Mouse (Mus musculus) urinary bladder, postnatal 36 days (tissue): ENCODE results near the gene Gm1330.
"Not testable (repeated sequence)": the region's sequence is repeated elsewhere in the genome, so short reads cannot be mapped to it uniquely, and the experiment has no call there.

Experiments used
- DNase-seq, 2 experiments: peaks; one replicate each; pipeline ENCODE4 v3.0.0; 2022; ENCODE audit warnings: low spot score in 2 of 2, mixed read lengths in 1 of 2

Gene Gm1330

DNA sequence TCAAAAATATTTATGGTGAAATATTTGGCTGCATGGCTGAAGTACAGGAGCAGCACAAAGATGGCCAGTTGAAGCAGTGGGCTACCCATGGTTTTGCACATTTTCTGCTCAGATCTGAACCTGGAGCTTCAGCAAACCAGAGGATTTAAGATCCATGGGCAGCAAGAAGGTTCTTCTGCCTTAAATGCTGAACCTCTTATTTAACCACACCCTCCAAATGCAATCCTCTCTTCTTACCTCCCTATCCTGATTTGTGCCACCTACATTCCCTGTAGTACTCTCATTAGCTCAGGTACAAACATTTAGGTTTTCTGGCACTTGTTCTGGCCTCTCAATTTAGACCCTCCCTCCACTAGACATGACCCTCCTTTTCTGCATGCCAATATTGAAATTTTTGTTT, at the start of gene Gm1330:
TSS of gene Gm1330 (minus strand) at position 101 of the 400 bp plus-strand sequence.
- DNase-seq, result no peak

DNA sequence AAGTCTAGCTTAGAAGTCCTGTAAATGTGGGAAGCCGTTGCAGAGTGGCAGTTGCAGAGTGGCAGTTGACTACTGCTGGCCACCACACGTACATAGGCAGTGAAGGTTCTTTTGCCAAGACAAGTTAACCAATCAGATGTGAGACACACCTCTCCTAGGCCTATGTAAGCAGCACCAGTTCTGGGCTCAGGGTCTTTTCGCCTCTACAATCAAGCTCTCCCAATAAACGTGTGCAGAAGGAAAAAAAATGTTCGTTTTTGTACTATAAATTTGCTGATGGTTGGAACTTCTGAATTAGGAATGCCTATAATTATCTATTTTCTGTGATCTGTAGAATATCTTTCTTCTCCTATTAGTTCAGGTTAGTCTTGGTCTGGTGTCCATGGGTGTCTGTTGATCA, 14.1 kb upstream of the Gm1330 start, which contains the start of gene Gm10750:
TSS of gene Gm10750 (minus strand) at position 101 of the 400 bp plus-strand sequence.
- not testable (repeated sequence) for DNase-seq

DNA sequence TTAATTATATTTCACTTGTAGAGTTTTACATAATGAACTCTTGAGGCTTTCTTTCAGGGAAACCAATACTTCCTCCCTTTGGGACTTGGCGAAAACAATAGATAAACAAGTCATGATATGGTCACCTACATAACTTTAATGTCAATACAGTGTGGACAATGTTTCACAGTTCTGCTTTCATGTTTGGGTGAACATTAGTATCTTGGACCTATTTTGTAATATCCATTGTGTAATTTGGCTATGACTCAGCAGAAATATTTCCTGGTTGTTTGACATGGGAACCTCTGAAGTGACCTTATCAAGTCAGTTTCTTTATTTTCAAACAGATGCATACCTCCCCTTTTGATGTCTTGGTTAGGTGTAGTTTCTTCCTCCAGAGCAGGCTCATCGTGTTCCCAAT, 1.8 kb upstream of the Gm1330 start:
- no peak for DNase-seq

DNA sequence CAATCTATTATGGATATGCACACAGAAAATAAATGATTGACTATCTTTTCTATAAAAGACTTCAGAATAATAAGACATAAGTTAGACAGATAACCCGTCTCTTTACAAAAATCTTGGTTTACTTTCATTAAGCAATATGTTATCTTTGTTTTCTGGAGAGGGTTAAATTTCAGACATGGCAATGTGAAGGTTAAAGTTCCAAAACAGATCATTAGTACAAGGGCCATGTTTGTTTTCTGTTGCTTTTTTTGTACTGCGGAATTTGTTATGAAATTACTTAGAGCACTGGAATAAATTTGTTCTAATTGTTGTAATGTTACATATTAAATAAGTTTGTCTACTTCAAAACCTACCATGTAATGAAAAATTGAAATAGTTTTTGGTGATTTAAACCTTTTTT, 7.9 kb downstream of the Gm1330 start:
- no peak for DNase-seq
